Mouse (Mus musculus) cerebellum, adult 2 months (tissue): Measurements from ENCODE around the gene Tubb4a.

ENCODE experiments used
- CTCF ChIP-seq: fragments of 200-500 bp; IDR thresholded peaks from 2 replicates; pipeline ENCODE4 v1.5.1; 2011; ENCODE audit warnings: low read depth, mild to moderate bottlenecking, control low read depth, low read length, moderate library complexity, borderline replicate concordance; ENCODE audit not compliant: insufficient read depth
- POLR2A ChIP-seq: fragments of 200-500 bp; IDR thresholded peaks from 2 replicates; pipeline ENCODE4 v1.6.1; 2011; ENCODE audit warnings: low read length, control low read depth, borderline replicate concordance; ENCODE audit not compliant: insufficient read depth

DNA sequence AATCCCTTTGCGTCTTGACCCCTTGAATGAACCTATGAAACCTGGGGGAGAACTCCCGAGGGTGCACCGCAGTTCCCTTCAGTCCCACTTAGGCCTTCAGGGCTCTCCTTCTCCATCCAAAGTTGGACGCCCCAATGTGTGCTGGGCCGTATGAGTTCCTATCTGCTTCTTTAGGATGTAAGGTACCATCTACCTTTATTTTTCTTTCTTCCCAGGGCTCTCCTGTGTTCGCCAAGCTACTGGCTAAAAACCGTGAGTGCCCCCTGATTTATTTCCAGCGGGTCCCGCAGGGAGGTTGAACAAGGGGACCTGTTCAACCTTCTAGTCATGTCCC, 18.4 kb upstream of the Tubb4a start:
- TF ChIP-seq CTCF (no peak), POLR2A (no peak)
